Mouse (Mus musculus) gastrocnemius, adult 18-20 months (tissue): ENCODE data around the gene Hes7. TPM values are rescaled to one million over a fixed set of nuclear protein-coding genes. Genes with fewer than 3 reads are reported as not detected.

Source experiments
- DNase-seq: peaks from one replicate; pipeline ENCODE4 v3.0.0; 2021; ENCODE audit warnings: low spot score
- total RNA-seq, 2 experiments: library from RNA; stranded (reverse); gene quantifications; 2 replicates each; pipeline ENCODE4 v1.2.3; 2021

Gene Hes7
- total RNA-seq, 2 experiments from 2014 or later: not detected

GRCm38 (mm10) chr11:69100639-69101360 lies 19.4 kb upstream of the Hes7 start:
- no peak for DNase-seq

GRCm38 (mm10) chr11:69101604-69102402 lies 18.4 kb upstream of the Hes7 start:
- DNase-seq: no peak

GRCm38 (mm10) chr11:69102403-69102725 lies 17.8 kb upstream of the Hes7 start:
- no peak for DNase-seq

- DNase-seq: no peak
These were observed 17.1 kb upstream of the Hes7 start for GRCm38 (mm10) chr11:69103121-69103520.

- no peak for DNase-seq
These were observed 16.4 kb upstream of the Hes7 start for GRCm38 (mm10) chr11:69103531-69104435.

GRCm38 (mm10) chr11:69104487-69104886 lies 15.7 kb upstream of the Hes7 start:
- DNase-seq: no peak

GRCm38 (mm10) chr11:69105227-69105626 lies 15.0 kb upstream of the Hes7 start:
- DNase-seq: no peak

- DNase-seq: no peak
These were observed 14.4 kb upstream of the Hes7 start for GRCm38 (mm10) chr11:69105796-69106195.

- no peak for DNase-seq
These were observed 13.9 kb upstream of the Hes7 start for GRCm38 (mm10) chr11:69106299-69106698.

GRCm38 (mm10) chr11:69106842-69107241 lies 13.4 kb upstream of the Hes7 start:
- no peak for DNase-seq

GRCm38 (mm10) chr11:69107676-69108075 lies 12.5 kb upstream of the Hes7 start:
- DNase-seq: no peak

- DNase-seq: no peak
These were observed 12.0 kb upstream of the Hes7 start for GRCm38 (mm10) chr11:69108223-69108622.

- DNase-seq: no peak
These were observed 10.9 kb upstream of the Hes7 start for GRCm38 (mm10) chr11:69109032-69109900.

- DNase-seq: peak; percentile 92
These were observed 9.7 kb upstream of the Hes7 start for GRCm38 (mm10) chr11:69110319-69111046.

- no peak for DNase-seq
These were observed 9.0 kb upstream of the Hes7 start for GRCm38 (mm10) chr11:69111051-69111810.

GRCm38 (mm10) chr11:69111865-69112264 lies 8.3 kb upstream of the Hes7 start:
- no peak for DNase-seq

- no peak for DNase-seq
These were observed 6.2 kb upstream of the Hes7 start for GRCm38 (mm10) chr11:69114018-69114417.

- no peak for DNase-seq
These were observed 5.6 kb upstream of the Hes7 start for GRCm38 (mm10) chr11:69114621-69115020.

GRCm38 (mm10) chr11:69116843-69117242 lies 3.4 kb upstream of the Hes7 start:
- DNase-seq: no peak
